ENCODE assay signal across 8 mouse cellular contexts in the genomic region with DNA sequence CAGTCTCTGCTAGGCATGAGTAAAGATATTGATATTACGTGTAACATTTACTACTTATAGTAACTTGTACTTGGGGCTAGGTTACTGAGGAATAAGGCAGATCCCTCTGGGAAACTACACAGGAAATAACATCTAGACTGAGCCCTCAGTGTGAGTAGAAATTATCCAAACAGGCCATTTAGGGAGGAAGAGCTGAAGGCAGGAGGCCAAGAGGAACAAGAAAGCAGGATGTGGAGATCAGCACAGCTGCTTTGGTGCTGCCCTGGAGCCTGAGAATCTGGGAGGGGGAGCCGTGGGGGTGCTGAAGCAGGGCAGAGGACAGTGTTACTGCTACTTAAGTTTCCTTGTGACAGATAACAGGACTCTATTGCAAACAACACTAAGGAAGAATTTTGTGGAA. TPM values are rescaled to one million over a fixed set of nuclear protein-coding genes. Genes with fewer than 3 reads are reported as not detected.
DNase-seq lines count a peak whose midpoint lies in the region; ATAC-seq and TF ChIP-seq lines count a peak whose summit lies in the region.

No protein-coding gene starts in this region.

- no peaks in the 10 kb centered on the region for H3K27me3 ChIP-seq in heart, embryonic 13.5 days (replicated peaks)
- H3K27me3 ChIP-seq in small intestine, adult 2 months (ENCODE audit: control insufficient read depth, insufficient read depth, low read length), result no peaks in the 10 kb centered on the region
- H3K27me3 ChIP-seq in forebrain, embryonic 11.5 days (ENCODE audit: control insufficient read depth, insufficient read depth, low read length), result no peaks in the 10 kb centered on the region

- H3K36me3 ChIP-seq in heart, embryonic 13.5 days, result peaks cover 10% of the 10 kb centered on the region; the same call in 1 of the 2 replicates
- H3K36me3 ChIP-seq in small intestine, adult 2 months (ENCODE audit: control insufficient read depth, insufficient read depth, low read length), result peaks cover 2% of the 10 kb centered on the region; the same call in 1 of the 2 replicates
- no peaks in the 10 kb centered on the region for H3K36me3 ChIP-seq in forebrain, embryonic 11.5 days (ENCODE audit: control insufficient read depth, insufficient read depth, low read length)

- H3K4me1 ChIP-seq in heart, embryonic 13.5 days, result peaks cover 67% of the 10 kb centered on the region
- H3K4me1 ChIP-seq in small intestine, adult 2 months (ENCODE audit: control insufficient read depth, insufficient read depth, insufficient read length, low read length), result peaks cover 5% of the 10 kb centered on the region; the same call in 1 of the 2 replicates
- H3K4me1 ChIP-seq in forebrain, embryonic 11.5 days (replicated peaks; ENCODE audit: control insufficient read depth, insufficient read depth, low read length), result no peaks in the 10 kb centered on the region

- no peak for TF ChIP-seq POLR2A in small intestine, adult 2 months (IDR thresholded peaks at IDR 0.05; ENCODE audit: low read depth, low read length)

- ATAC-seq in heart, embryonic 13.5 days (ENCODE audit: extremely low read depth, insufficient number of reproducible peaks, low FRiP score, low TSS enrichment), result peak; percentile 31; the same call in 1 of the 2 replicates
- no peak for ATAC-seq in forebrain, embryonic 11.5 days (replicated peaks; ENCODE audit: low FRiP score)

- H3K4me3 ChIP-seq in heart, embryonic 13.5 days, result no peak overlapping the region
- H3K4me3 ChIP-seq in small intestine, adult 2 months (ENCODE audit: low read depth, low read length), result no peak overlapping the region
- H3K4me3 ChIP-seq in forebrain, embryonic 11.5 days (ENCODE audit: low read depth, low read length), result no peak overlapping the region

- no peak overlapping the region for H3K9ac ChIP-seq in heart, embryonic 13.5 days
- H3K9ac ChIP-seq in forebrain, embryonic 11.5 days (ENCODE audit: low read length), result no peak overlapping the region

- no peaks in the 10 kb centered on the region for H3K9me3 ChIP-seq in heart, embryonic 13.5 days
- no peaks in the 10 kb centered on the region; the same call in 1 of the 2 replicates for H3K9me3 ChIP-seq in forebrain, embryonic 11.5 days (ENCODE audit: control insufficient read depth, low read length)

- no peak overlapping the region for H3K4me2 ChIP-seq in heart, embryonic 13.5 days
- H3K4me2 ChIP-seq in forebrain, embryonic 11.5 days (ENCODE audit: low read depth, low read length, severe bottlenecking), result no peak overlapping the region

- 38% methylated on average over 2 of the region's 2 CpGs for WGBS in heart, embryonic 13.5 days
- WGBS in small intestine, adult 2 months, result 34% methylated on average over 2 of the region's 2 CpGs
- WGBS in forebrain, embryonic 11.5 days, result 90% methylated on average over 2 of the region's 2 CpGs

- H3K27ac ChIP-seq in heart, embryonic 13.5 days (replicated peaks), result peak overlapping the region; percentile 93
- H3K27ac ChIP-seq in small intestine, adult 2 months (ENCODE audit: insufficient read depth, low read depth, low read length), result peak overlapping the region; percentile 49
- H3K27ac ChIP-seq in forebrain, embryonic 11.5 days (ENCODE audit: low read depth, low read length), result no peak overlapping the region

- peak; percentile 30 for DNase-seq in adrenal gland, adult 2 months
- no peak for DNase-seq in adrenal gland, postnatal 25 days
- DNase-seq in 416B (ENCODE audit: low read depth), result peak; percentile 53
- DNase-seq in kidney, postnatal 25 days, result peak; percentile 56 to 75
- DNase-seq in cerebellum, postnatal 36 days, result no peak
- DNase-seq in forebrain, embryonic 11.5 days (ENCODE audit: low spot score), result no peak

- no peak for TF ChIP-seq CTCF in small intestine, adult 2 months (IDR thresholded peaks at IDR 0.05; ENCODE audit: extremely low read depth, insufficient read length, insufficient replicate concordance, low read depth, low read length)

RNA-seq across cellular contexts. Expression of gene Lims1, which starts 18.4 kb away (rescaled TPM):
- 10 to 100 TPM; 41.4 to 50.6 TPM for total RNA-seq in adrenal gland, adult 2 months (2021)
- polyA plus RNA-seq in adrenal gland, adult 2 months (2012; rRNA removed), result 2.6 and 2.7 TPM in 2 replicates
- total RNA-seq in adrenal gland, postnatal 25 days (2021), result 46.8 and 69.7 TPM in 2 replicates
- polyA plus RNA-seq in heart, embryonic 13.5 days (2015; fragmentation: Nextera tagmentation; extraction: Ambion mirVana), result 160 and 177 TPM in 2 replicates
- 3.5 and 4.5 TPM in 2 replicates for polyA plus RNA-seq in small intestine, adult 2 months (2012; rRNA removed)
- 73.4 and 89.2 TPM in 2 replicates for polyA plus RNA-seq in forebrain, embryonic 11.5 days (2014; fragmentation: Nextera tagmentation; extraction: Ambion mirVana)

Comparison
In these comparisons a context has a peak if more than half of its experiments do, and no peak if none do; other contexts are left out.
1. DNase-seq: peak in adrenal gland, adult 2 months (single experiment), 416B (single experiment) and kidney, postnatal 25 days (2 of 2); none in adrenal gland, postnatal 25 days (single experiment), cerebellum, postnatal 36 days (0 of 2) and forebrain, embryonic 11.5 days (single experiment).
2. RNA of gene Lims1, which starts 18.4 kb away (polyA plus RNA-seq): 160 to 177 TPM in heart, embryonic 13.5 days and 73.4 to 89.2 TPM in forebrain, embryonic 11.5 days; 3.5 to 4.5 TPM in small intestine, adult 2 months and 2.6 to 2.7 TPM in adrenal gland, adult 2 months; every median in the first group is over 10 times any median in the second.